Mouse (Mus musculus) embryo, embryonic 10.5 days (tissue): ENCODE data around the gene Nfx1.

Source experiments
- DNase-seq: peaks from one replicate; pipeline ENCODE4 v3.0.0-alpha.2; 2015; ENCODE audit warnings: low spot score

The Nfx1 gene

GRCm38 (mm10) chr4:41046254-41046795 lies 75.6 kb downstream of the Nfx1 start:
- DNase-seq: no peak

GRCm38 (mm10) chr4:41047524-41048271 lies 77.0 kb downstream of the Nfx1 start, which contains the start of gene Aqp7:
Gene Aqp7, minus strand, starts transcription at chr4:41048139.
- DNase-seq: no peak

GRCm38 (mm10) chr4:41048926-41049325 lies 78.2 kb downstream of the Nfx1 start:
- DNase-seq: no peak

- peak; percentile 96 for DNase-seq
Observed at GRCm38 (mm10) chr4:41050726-41051675, 80.3 kb downstream of the Nfx1 start.

- no peak for DNase-seq
Observed at GRCm38 (mm10) chr4:41051781-41052180, 81.1 kb downstream of the Nfx1 start.

GRCm38 (mm10) chr4:41055111-41055510 lies 84.4 kb downstream of the Nfx1 start:
- DNase-seq: no peak

GRCm38 (mm10) chr4:41056253-41056652 lies 85.5 kb downstream of the Nfx1 start:
- DNase-seq: no peak

GRCm38 (mm10) chr4:41056742-41057332 lies 86.1 kb downstream of the Nfx1 start:
- DNase-seq: no peak

GRCm38 (mm10) chr4:41057361-41057760 lies 86.7 kb downstream of the Nfx1 start:
- DNase-seq: no peak

GRCm38 (mm10) chr4:41063351-41063750 lies 92.6 kb downstream of the Nfx1 start:
- no peak for DNase-seq

- peak; percentile 59 for DNase-seq
Observed at GRCm38 (mm10) chr4:41063894-41064673, 93.4 kb downstream of the Nfx1 start.

- DNase-seq: no peak
Observed at GRCm38 (mm10) chr4:41065196-41065595, 94.5 kb downstream of the Nfx1 start.

- DNase-seq: no peak
Observed at GRCm38 (mm10) chr4:41071500-41072429, 101.1 kb downstream of the Nfx1 start.

- DNase-seq: no peak
Observed at GRCm38 (mm10) chr4:41073008-41073817, 102.5 kb downstream of the Nfx1 start.

- no peak for DNase-seq
Observed at GRCm38 (mm10) chr4:41074461-41074860, 103.8 kb downstream of the Nfx1 start.
